Mouse (Mus musculus) olfactory bulb, adult 2 months (tissue): ENCODE data around the gene Dnajb11. TPM values are rescaled to one million over a fixed set of nuclear protein-coding genes. Genes with fewer than 3 reads are reported as not detected.

Experiments
- H3K27ac ChIP-seq: fragments of 200-500 bp; 2 replicates; pipeline ENCODE4 v1.5.1; 2012; ENCODE audit warnings: low read depth, low read length; ENCODE audit not compliant: insufficient read depth
- H3K4me1 ChIP-seq: fragments of 200-500 bp; 2 replicates; pipeline ENCODE4 v1.6.1; 2012; ENCODE audit warnings: low read length; ENCODE audit not compliant: control insufficient read depth, insufficient read depth
- H3K4me3 ChIP-seq: fragments of 200-500 bp; 2 replicates; pipeline ENCODE4 v1.5.1; 2012; ENCODE audit warnings: mild to moderate bottlenecking, low read depth, low read length, moderate library complexity; ENCODE audit not compliant: insufficient read depth
- CTCF ChIP-seq: fragments of 200-500 bp; IDR thresholded peaks from 2 replicates; pipeline ENCODE4 v1.5.1; 2012; ENCODE audit warnings: low read depth, mild to moderate bottlenecking, low read length, moderate library complexity; ENCODE audit not compliant: insufficient read depth
- POLR2A ChIP-seq: fragments of 200-500 bp; IDR thresholded peaks from 2 replicates; pipeline ENCODE4 v1.6.1; 2012; ENCODE audit warnings: mild to moderate bottlenecking, low read depth, low read length, moderate library complexity; ENCODE audit not compliant: insufficient read depth
- WGBS: fragments of 180-500 bp; shearing (Covaris S2); methylation state at CpG from one replicate; pipeline ENCODE4 v1.1.7; 2018; 5-methylcytosine and 5-hydroxymethylcytosine counted together
- polyA plus RNA-seq: library from polyadenylated mRNA; stranded (reverse); fragments of >200 nt; gene quantifications from 2 replicates; pipeline ENCODE4 v1.2.4, GENCODE M21; 2012; ENCODE audit warnings: low replicate concordance; ENCODE audit not compliant: missing spikeins, insufficient read depth, insufficient read length

Dnajb11 gene
- polyA plus RNA-seq, 1 experiment, result not detected

DNA sequence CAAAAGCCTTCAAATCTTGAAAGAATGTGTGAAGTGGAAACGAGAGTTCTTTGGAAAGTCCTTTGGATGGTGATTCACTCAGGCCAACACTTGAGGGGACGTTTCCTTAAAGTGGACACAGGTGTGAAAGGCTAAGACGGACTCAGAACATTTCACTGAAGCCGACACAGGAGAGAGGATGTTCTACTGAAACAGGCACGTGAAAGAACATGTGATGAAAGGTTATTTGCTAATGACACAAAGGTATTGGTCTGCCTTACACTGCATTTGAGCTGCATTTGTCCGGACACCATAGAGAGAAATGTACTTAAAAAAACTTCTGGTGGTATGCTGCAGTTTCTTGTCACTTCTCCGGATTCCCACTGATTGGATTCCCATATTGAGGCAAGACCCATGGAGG lies 21.1 kb downstream of the Dnajb11 start:
- H3K4me1 ChIP-seq, result no peaks in the 10 kb centered on the region
- H3K27ac ChIP-seq, result no peak overlapping the region
- WGBS, result 77% methylated on average over 7 of the region's 7 CpGs
- TF ChIP-seq POLR2A (no peak), CTCF (no peak)
- no peak overlapping the region for H3K4me3 ChIP-seq

DNA sequence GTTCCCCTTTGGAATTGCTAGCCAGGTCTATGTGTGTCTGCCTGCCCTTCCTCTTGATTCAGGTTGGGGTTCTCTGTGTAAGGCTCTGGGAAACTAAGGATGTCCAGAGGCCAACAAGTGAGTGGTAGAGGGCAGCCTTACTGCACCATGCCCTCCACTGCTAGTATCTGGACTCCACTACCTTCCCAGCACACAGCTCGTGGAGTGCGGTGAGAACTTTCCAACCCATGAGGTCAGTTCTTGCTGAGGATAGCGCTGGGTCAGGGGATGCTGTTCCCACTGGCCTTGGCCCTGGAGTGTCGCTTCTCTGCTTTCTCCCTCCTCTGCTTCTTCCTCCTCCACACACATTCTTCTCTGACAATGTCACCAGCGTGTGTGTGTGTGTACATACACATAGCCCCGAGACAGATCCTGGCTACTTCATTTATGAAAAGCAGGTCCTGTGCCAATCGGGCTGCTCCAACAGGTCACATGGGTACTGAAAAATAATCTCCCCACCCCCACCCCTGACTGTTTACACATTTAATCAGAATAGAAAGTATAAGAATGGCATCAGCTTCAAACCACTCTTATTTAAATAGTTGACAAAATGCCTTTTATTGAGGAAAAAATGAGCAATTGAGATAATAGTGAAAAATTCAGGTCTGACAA lies 22.4 kb downstream of the Dnajb11 start:
- Histone ChIP-seq H3K4me3 (no peak overlapping the region), H3K4me1 (no peaks in the 10 kb centered on the region), H3K27ac (no peak overlapping the region)
- no peak for TF ChIP-seq CTCF
- 61% methylated on average over 7 of the region's 7 CpGs for WGBS

DNA sequence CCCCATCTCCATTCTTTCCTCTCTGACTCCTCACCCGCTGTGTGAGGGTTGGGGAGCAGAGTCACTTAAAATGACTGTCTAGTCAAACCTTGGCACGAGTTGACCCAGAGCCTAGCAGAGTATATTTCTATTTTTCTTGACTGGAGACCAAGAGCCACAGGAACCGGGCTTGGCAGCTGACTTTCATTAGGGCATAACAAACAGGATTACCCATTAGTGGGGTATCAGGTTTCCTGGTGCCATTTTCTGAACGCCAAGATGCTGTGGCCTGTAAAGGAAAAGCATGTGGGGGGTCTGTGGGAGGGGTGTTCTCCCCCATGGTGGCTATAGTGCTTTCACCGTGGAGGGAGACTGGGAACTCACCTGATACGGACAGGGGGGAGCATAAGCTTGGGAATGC lies 23.3 kb downstream of the Dnajb11 start:
- Histone ChIP-seq H3K27ac (no peak overlapping the region), H3K4me3 (no peak overlapping the region), H3K4me1 (no peaks in the 10 kb centered on the region)
- WGBS, result 26% methylated on average over 6 of the region's 6 CpGs
- no peak for TF ChIP-seq POLR2A
- no peak for TF ChIP-seq CTCF

DNA sequence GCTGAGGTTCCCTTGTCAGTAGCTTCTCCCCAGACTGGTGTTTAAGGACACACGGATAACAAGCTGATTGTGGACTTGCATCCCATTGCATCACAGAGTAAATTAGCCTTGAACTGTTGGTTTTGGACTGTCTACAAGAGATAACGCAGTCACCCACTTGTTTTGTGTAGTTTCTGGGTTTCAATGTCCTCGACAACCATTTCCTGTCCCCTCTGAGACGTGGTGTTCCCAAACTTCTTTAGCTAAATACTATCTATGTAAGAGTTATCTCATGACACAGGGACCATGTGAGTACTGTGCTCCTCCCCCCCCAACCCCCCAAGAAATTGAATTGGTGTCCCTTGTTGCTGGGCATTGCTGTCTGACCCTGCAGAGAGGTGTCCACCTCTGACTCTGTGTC lies 23.8 kb downstream of the Dnajb11 start:
- Histone ChIP-seq H3K4me1 (no peaks in the 10 kb centered on the region), H3K27ac (no peak overlapping the region), H3K4me3 (no peak overlapping the region)
- WGBS, result 72% methylated on average over 4 of the region's 4 CpGs
- no peak for TF ChIP-seq CTCF
- no peak for TF ChIP-seq POLR2A

DNA sequence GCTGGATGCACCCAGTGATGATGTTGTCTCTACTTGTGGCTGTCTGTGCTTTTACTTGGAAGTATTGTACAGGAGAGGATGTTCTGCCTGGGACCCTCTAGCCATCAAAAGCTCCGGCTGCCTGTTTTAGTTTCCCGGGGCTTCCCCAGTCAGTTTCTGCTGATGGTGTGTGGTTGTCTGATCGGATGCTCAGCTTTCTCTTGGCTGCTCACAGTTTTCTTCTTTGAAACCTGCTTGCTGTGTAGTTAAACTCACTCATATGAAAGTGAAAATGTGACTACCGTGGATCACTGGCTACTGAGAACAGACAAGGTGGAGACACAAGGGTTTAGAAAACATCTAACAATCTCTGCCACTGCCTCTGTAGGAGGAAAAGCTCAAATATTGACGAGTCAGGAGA lies 25.8 kb downstream of the Dnajb11 start:
- H3K4me3 ChIP-seq, result no peak overlapping the region
- TF ChIP-seq CTCF (no peak), POLR2A (no peak)
- WGBS, result 81% methylated on average over 5 of the region's 5 CpGs

DNA sequence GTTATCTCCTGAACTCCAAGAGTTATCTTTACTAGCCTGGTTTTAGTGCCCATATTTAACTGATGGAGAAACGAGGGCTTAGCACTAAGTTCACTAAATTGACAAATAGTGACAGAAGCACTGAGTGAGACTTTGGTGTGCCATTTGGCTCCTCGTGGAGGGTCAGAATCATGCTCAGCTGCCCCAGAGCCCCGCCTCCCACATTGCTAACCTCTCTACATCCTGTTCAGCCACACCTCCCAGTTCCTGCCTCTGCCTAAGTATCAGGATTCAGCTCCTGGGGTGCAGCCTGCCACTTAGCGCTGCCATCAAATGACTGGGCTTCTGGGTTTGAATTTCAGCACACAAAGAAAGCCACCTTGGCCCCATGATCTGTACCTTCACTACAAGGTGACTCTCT lies 27.7 kb downstream of the Dnajb11 start:
- H3K4me3 ChIP-seq, result no peak overlapping the region
- H3K27ac ChIP-seq, result no peak overlapping the region
- H3K4me1 ChIP-seq, result no peaks in the 10 kb centered on the region
- TF ChIP-seq CTCF (no peak), POLR2A (no peak)
- 61% methylated on average over 4 of the region's 4 CpGs for WGBS

More for the DNA sequence above, 25.8 kb downstream of the Dnajb11 start:
- Histone ChIP-seq H3K27ac (no peak overlapping the region), H3K4me1 (no peaks in the 10 kb centered on the region)

DNA sequence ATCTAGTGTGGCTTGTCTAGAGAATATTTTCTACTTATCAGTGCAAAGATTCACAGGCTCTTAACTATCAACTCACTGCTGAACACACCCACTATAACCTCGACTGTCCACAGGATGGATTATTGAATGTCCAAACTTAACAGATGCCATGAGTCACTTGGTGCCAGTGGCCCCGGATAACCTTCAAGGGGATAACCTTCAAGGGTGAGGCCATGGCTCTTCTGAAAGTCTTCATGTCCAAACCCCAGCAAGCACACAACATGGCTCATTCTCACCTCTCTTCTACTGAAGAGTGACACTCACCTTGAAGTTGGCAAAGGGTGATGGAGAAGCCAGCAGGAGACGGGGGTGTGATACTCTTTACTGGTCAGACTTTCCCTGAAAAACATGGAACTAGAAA lies 29.1 kb downstream of the Dnajb11 start:
- WGBS, result 78% methylated on average over 3 of the region's 3 CpGs
- TF ChIP-seq CTCF (no peak), POLR2A (no peak)

DNA sequence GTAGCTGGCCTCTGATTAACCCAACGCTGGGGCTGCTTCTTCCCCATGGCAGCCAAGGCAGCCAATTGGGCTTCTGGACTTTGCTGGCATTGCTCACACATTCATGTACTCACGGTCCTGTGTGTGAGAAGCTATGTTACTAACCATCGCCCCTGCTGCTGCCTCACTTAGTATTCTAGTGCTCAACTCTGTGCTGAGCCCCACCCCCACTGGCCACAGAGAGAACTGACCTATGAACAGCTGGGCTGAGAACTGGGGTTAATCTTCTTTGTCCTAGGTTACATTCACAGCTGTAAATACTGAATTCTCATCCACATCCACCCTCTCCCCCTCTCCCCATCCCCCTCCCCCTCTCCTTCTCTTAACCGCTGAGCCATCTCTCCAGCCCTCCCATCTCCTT lies 31.2 kb downstream of the Dnajb11 start:
- no peak overlapping the region for H3K27ac ChIP-seq
- H3K4me1 ChIP-seq, result no peaks in the 10 kb centered on the region
- no peak overlapping the region for H3K4me3 ChIP-seq
- 68% methylated on average over 4 of the region's 4 CpGs for WGBS
- TF ChIP-seq CTCF (no peak), POLR2A (no peak)

More for the DNA sequence above, 29.1 kb downstream of the Dnajb11 start:
- Histone ChIP-seq H3K27ac (no peak overlapping the region), H3K4me3 (no peak overlapping the region), H3K4me1 (no peaks in the 10 kb centered on the region)

DNA sequence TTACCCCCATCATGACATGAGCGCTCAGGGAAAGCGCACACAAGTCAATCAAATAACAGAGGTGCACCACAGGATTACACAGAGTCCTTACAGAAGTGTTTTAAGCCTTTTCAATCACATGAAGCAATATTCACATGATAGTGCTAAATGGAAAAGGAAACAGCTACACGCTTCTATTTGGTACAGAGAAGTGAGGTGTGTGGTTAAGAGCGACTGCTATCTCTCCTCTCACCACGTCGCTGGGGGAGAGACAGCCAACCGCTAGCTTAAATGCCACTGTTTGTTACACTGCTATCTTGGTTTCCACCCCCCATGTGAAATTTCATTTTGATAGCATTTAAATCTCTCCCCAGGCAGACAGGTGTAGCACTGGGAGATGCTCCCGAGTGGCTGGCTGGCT lies 32.1 kb downstream of the Dnajb11 start:
- no peak overlapping the region for H3K4me3 ChIP-seq
- H3K4me1 ChIP-seq, result no peaks in the 10 kb centered on the region
- no peak overlapping the region for H3K27ac ChIP-seq
- TF ChIP-seq POLR2A (no peak), CTCF (no peak)
- 85% methylated on average over 8 of the region's 8 CpGs for WGBS
